Mouse (Mus musculus) layer of hippocampus, adult 11-12 months (tissue): ENCODE data around the gene Ttf1.

Experiments used
- DNase-seq: peaks from one replicate; pipeline ENCODE4 v3.0.0; 2022; ENCODE audit warnings: low spot score

Ttf1 gene

GRCm38 (mm10) chr2:29124936-29125701 lies 65.1 kb downstream of the Ttf1 start:
- peak; percentile 97 for DNase-seq

GRCm38 (mm10) chr2:29130118-29130899 lies 70.2 kb downstream of the Ttf1 start:
- DNase-seq: no peak

- DNase-seq: no peak
Measured at GRCm38 (mm10) chr2:29135161-29135560, 75.1 kb downstream of the Ttf1 start.
